Mouse (Mus musculus) gastrocnemius, adult 18-20 months (tissue): Measurements from ENCODE around the gene Khdc4. TPM values are rescaled to one million over a fixed set of nuclear protein-coding genes. Genes with fewer than 3 reads are reported as not detected.
A peak's percentile ranks its signal among the peaks of the same experiment; 100 is the strongest.

ENCODE experiments used
- DNase-seq: peaks from one replicate; pipeline ENCODE4 v3.0.0; 2021; ENCODE audit warnings: low spot score
- total RNA-seq, 2 experiments: library from RNA; stranded (reverse); gene quantifications; 2 replicates each; pipeline ENCODE4 v1.2.3; 2021

Khdc4 gene
- total RNA-seq, 2 experiments from 2014 or later: 18.7 to 23.4 TPM

GRCm38 (mm10) chr3:88717198-88717798 lies 31.7 kb downstream of the Khdc4 start:
- DNase-seq: no peak

GRCm38 (mm10) chr3:88717831-88718230 lies 32.2 kb downstream of the Khdc4 start:
- DNase-seq: no peak

GRCm38 (mm10) chr3:88719098-88719497 lies 33.5 kb downstream of the Khdc4 start:
- peak; percentile 52 for DNase-seq

GRCm38 (mm10) chr3:88736556-88736955 lies 51.0 kb downstream of the Khdc4 start:
- no peak for DNase-seq

GRCm38 (mm10) chr3:88738641-88739040 lies 53.0 kb downstream of the Khdc4 start:
- peak; percentile 62 for DNase-seq

- no peak for DNase-seq
Measured at GRCm38 (mm10) chr3:88740147-88740546, 54.5 kb downstream of the Khdc4 start.

- no peak for DNase-seq
Measured at GRCm38 (mm10) chr3:88745534-88745933, 59.9 kb downstream of the Khdc4 start.

GRCm38 (mm10) chr3:88746139-88746870 lies 60.7 kb downstream of the Khdc4 start:
- DNase-seq: no peak

- DNase-seq: no peak
Measured at GRCm38 (mm10) chr3:88746871-88747231, 61.2 kb downstream of the Khdc4 start.

- no peak for DNase-seq
Measured at GRCm38 (mm10) chr3:88754283-88754682, 68.7 kb downstream of the Khdc4 start.

GRCm38 (mm10) chr3:88755541-88755940 lies 69.9 kb downstream of the Khdc4 start:
- DNase-seq: no peak

- no peak for DNase-seq
Measured at GRCm38 (mm10) chr3:88756276-88756675, 70.7 kb downstream of the Khdc4 start.

- DNase-seq: peak; percentile 53
Measured at GRCm38 (mm10) chr3:88758045-88758500, 72.5 kb downstream of the Khdc4 start.

- DNase-seq: no peak
Measured at GRCm38 (mm10) chr3:88761619-88762018, 76.0 kb downstream of the Khdc4 start.

GRCm38 (mm10) chr3:88762401-88762831 lies 76.8 kb downstream of the Khdc4 start:
- no peak for DNase-seq

Other genes starting within 250 kb of the Khdc4 start
- 1 to 10 TPM; 1.4 to 2.0 TPM for gene Sema4a, start 224.6 kb upstream of the Khdc4 start, total RNA-seq
- gene Lmna, start 175.8 kb upstream of the Khdc4 start, total RNA-seq: 10 to 100 TPM; 68.3 to 89.6 TPM
- under 1 TPM; 0.17 to 0.18 TPM for gene Mex3a, start 153.4 kb upstream of the Khdc4 start, total RNA-seq
- not detected for gene Rab25, start 137.5 kb upstream of the Khdc4 start, total RNA-seq
- gene Lamtor2, start 132.7 kb upstream of the Khdc4 start, total RNA-seq: 10 to 100 TPM; 90.8 to 95.9 TPM
- gene Ubqln4, start 132.0 kb upstream of the Khdc4 start, total RNA-seq: 10 to 100 TPM; 86.3 to 89.9 TPM
- 10 to 100 TPM; 40.4 to 44.2 TPM for gene Ssr2, start 109.9 kb upstream of the Khdc4 start, total RNA-seq
- 10 to 100 TPM; 11.5 to 20.0 TPM for gene Arhgef2, start 79.8 kb upstream of the Khdc4 start, total RNA-seq
- gene Rxfp4, start 32.7 kb upstream of the Khdc4 start, total RNA-seq: not detected
- 10 to 100 TPM; 18.0 to 22.4 TPM for gene Rit1, start 31.0 kb downstream of the Khdc4 start, total RNA-seq
- gene Syt11, start 89.4 kb downstream of the Khdc4 start, total RNA-seq: 1 to 10 TPM; 3.7 to 4.6 TPM
- gene Gon4l, start 149.4 kb downstream of the Khdc4 start, total RNA-seq: 10 to 100 TPM; 13.4 to 13.7 TPM
- gene Msto1, start 228.2 kb downstream of the Khdc4 start, total RNA-seq: 1 to 10 TPM; 6.7 to 8.4 TPM